Mouse (Mus musculus) kidney, embryonic 16.5 days (tissue): ENCODE measurements around the gene Serpinb3d. TPM values are rescaled to one million over a fixed set of nuclear protein-coding genes. Genes with fewer than 3 reads are reported as not detected.
"Not testable (repeated sequence)": the region's sequence is repeated elsewhere in the genome, so short reads cannot be mapped to it uniquely, and the experiment has no call there.

ENCODE experiments used
- ATAC-seq: fragments of 200-750 bp; cut with Nextera tagmentation; 2 replicates; pipeline ENCODE4 v1.8.0; 2017; ENCODE audit warnings: moderate TSS enrichment; ENCODE audit not compliant: low FRiP score, low TSS enrichment
- H3K27ac ChIP-seq: fragments of 300-500 bp; sonication (generic); 2 replicates; pipeline ENCODE4 v1.5.1; 2014; ENCODE audit warnings: low read length
- H3K27me3 ChIP-seq: fragments of 300-500 bp; sonication (generic); 2 replicates; pipeline ENCODE4 v1.6.1; 2014; ENCODE audit warnings: low read length, control low read depth, mixed read lengths; ENCODE audit not compliant: insufficient read depth
- H3K36me3 ChIP-seq: fragments of 300-500 bp; sonication (generic); 2 replicates; pipeline ENCODE4 v1.6.1; 2014; ENCODE audit warnings: low read length, control low read depth, mixed read lengths; ENCODE audit not compliant: insufficient read depth
- H3K4me1 ChIP-seq: fragments of 300-500 bp; sonication (generic); 2 replicates; pipeline ENCODE4 v1.6.1; 2014; ENCODE audit warnings: low read length, control low read depth, mixed read lengths; ENCODE audit not compliant: insufficient read depth
- H3K4me2 ChIP-seq: fragments of 300-500 bp; sonication (generic); replicated peaks from 2 replicates; pipeline ENCODE4 v1.6.1; 2014; ENCODE audit warnings: low read depth, low read length
- H3K4me3 ChIP-seq: fragments of 300-500 bp; sonication (generic); 2 replicates; pipeline ENCODE4 v1.5.1; 2014; ENCODE audit warnings: mild to moderate bottlenecking, low read length
- H3K9ac ChIP-seq: fragments of 300-500 bp; sonication (generic); replicated peaks from 2 replicates; pipeline ENCODE4 v1.6.1; 2014; ENCODE audit warnings: low read length
- H3K9me3 ChIP-seq: fragments of 300-500 bp; sonication (generic); 2 replicates; pipeline ENCODE4 v1.6.1; 2016; ENCODE audit warnings: low read length, control low read depth
- WGBS: fragments of 180-500 bp; shearing (Covaris S2); extraction: QIAGEN DNeasy Blood & Tissue Kit; methylation state at CpG from one replicate; pipeline ENCODE4 v1.1.7; 2014; 5-methylcytosine and 5-hydroxymethylcytosine counted together
- polyA plus RNA-seq: library from polyadenylated mRNA; unstranded; fragments of >200 nt; fragmentation: Nextera tagmentation; extraction: Ambion mirVana; gene quantifications from 2 replicates; pipeline ENCODE4 v1.2.1, GENCODE M21; 2015

Gene Serpinb3d
- polyA plus RNA-seq, result not detected in 2 replicates

- H3K4me2 ChIP-seq, result no peak within 1 kb of the TSS
- no peak within 1 kb of the TSS for H3K27ac ChIP-seq
- H3K27me3 ChIP-seq, result no peaks in the 10 kb centered on the region
- no peaks in the 10 kb centered on the region for H3K9me3 ChIP-seq
- no peak for ATAC-seq
- H3K36me3 ChIP-seq, result no peaks in the 10 kb centered on the region
- no peaks in the 10 kb centered on the region for H3K4me1 ChIP-seq
- no peak within 1 kb of the TSS for H3K4me3 ChIP-seq
- H3K9ac ChIP-seq, result no peak within 1 kb of the TSS
Observed at GRCm38 (mm10) chr1:107083406-107083805, at the start of gene Serpinb3d. Gene Serpinb3d (minus strand): TSS chr1:107083506.

GRCm38 (mm10) chr1:107127453-107127852 is 44.1 kb upstream of the Serpinb3d start:
- not testable (repeated sequence) for ATAC-seq, H3K27ac ChIP-seq

GRCm38 (mm10) chr1:107098417-107098816 is 15.1 kb upstream of the Serpinb3d start:
- no peaks in the 10 kb centered on the region for H3K27me3 ChIP-seq
- H3K9me3 ChIP-seq, result no peaks in the 10 kb centered on the region
- no peak overlapping the region for H3K4me2 ChIP-seq
- H3K4me1 ChIP-seq, result no peaks in the 10 kb centered on the region
- no peak overlapping the region for H3K27ac ChIP-seq
- 81% methylated on average over 2 of the region's 2 CpGs for WGBS
- H3K4me3 ChIP-seq, result no peak overlapping the region
- ATAC-seq, result no peak
- H3K36me3 ChIP-seq, result no peaks in the 10 kb centered on the region
- H3K9ac ChIP-seq, result no peak overlapping the region

More at GRCm38 (mm10) chr1:107127453-107127852, 44.1 kb upstream of the Serpinb3d start:
- not testable (repeated sequence) for H3K4me1 ChIP-seq, H3K9me3 ChIP-seq, H3K27me3 ChIP-seq, H3K9ac ChIP-seq, H3K4me3 ChIP-seq, H3K36me3 ChIP-seq, H3K4me2 ChIP-seq

- Histone ChIP-seq H3K4me1 (no peaks in the 10 kb centered on the region), H3K9ac (no peak within 1 kb of the TSS), H3K27me3 (no peaks in the 10 kb centered on the region), H3K4me3 (no peak within 1 kb of the TSS), H3K4me2 (no peak within 1 kb of the TSS), H3K27ac (no peak within 1 kb of the TSS), H3K9me3 (no peaks in the 10 kb centered on the region), H3K36me3 (no peaks in the 10 kb centered on the region)
- no peak for ATAC-seq
- WGBS, result 96% methylated on average over 1 of the region's 1 CpGs
Observed at GRCm38 (mm10) chr1:107052203-107052602, 31.1 kb downstream of the Serpinb3d start, which contains the start of gene Serpinb3a. Gene Serpinb3a (minus strand): TSS chr1:107052303.

- H3K36me3 ChIP-seq, H3K4me1 ChIP-seq, H3K9me3 ChIP-seq, H3K27me3 ChIP-seq, H3K4me2 ChIP-seq, H3K27ac ChIP-seq, H3K4me3 ChIP-seq, H3K9ac ChIP-seq, ATAC-seq: not testable (repeated sequence)
- 92% methylated on average over 3 of the region's 3 CpGs for WGBS
Observed at GRCm38 (mm10) chr1:107034236-107034635, 49.1 kb downstream of the Serpinb3d start.

Other genes starting within 250 kb of the Serpinb3d start
- gene Serpinb5, start 222.3 kb downstream of the Serpinb3d start, polyA plus RNA-seq, result 0.20 TPM in 1 of 2 replicates, not detected in the other
- gene Serpinb12, start 149.1 kb downstream of the Serpinb3d start, polyA plus RNA-seq, result 0.10 TPM in 1 of 2 replicates, not detected in the other
- not detected in 2 replicates for gene Serpinb13, start 102.5 kb downstream of the Serpinb3d start, polyA plus RNA-seq
- not detected in 2 replicates for gene Serpinb3a, start 31.2 kb downstream of the Serpinb3d start, polyA plus RNA-seq
- gene Serpinb3b, start 194.9 kb upstream of the Serpinb3d start, polyA plus RNA-seq, result not detected in 2 replicates
- not detected in 2 replicates for gene Serpinb3c, start 194.9 kb upstream of the Serpinb3d start, polyA plus RNA-seq